Mouse (Mus musculus) ES-Bruce4 (cell line): ENCODE results near the gene Olfr630. TPM values are rescaled to one million over a fixed set of nuclear protein-coding genes. Genes with fewer than 3 reads are reported as not detected.
"Not testable (repeated sequence)": the region's sequence is repeated elsewhere in the genome, so short reads cannot be mapped to it uniquely, and the experiment has no call there.

Experiments
- H3K27ac ChIP-seq: 2 replicates; pipeline ENCODE4 v1.5.1; 2012; ENCODE audit warnings: low read length, inconsistent platforms; ENCODE audit not compliant: insufficient read depth
- H3K27me3 ChIP-seq: 2 replicates; pipeline ENCODE4 v1.6.1; 2012; ENCODE audit warnings: mild to moderate bottlenecking, low read length, inconsistent platforms; ENCODE audit not compliant: control insufficient read depth, poor library complexity, insufficient read depth, severe bottlenecking
- H3K36me3 ChIP-seq: 2 replicates; pipeline ENCODE4 v1.6.1; 2012; ENCODE audit warnings: inconsistent platforms, mild to moderate bottlenecking, low read length, moderate library complexity; ENCODE audit not compliant: control insufficient read depth, poor library complexity, insufficient read depth, severe bottlenecking
- H3K4me1 ChIP-seq: one replicate; pipeline ENCODE4 v1.8.1; 2011; ENCODE audit warnings: low read length; ENCODE audit not compliant: control insufficient read depth, insufficient read depth
- H3K4me3 ChIP-seq: 2 replicates; pipeline ENCODE4 v1.5.1; 2011; ENCODE audit warnings: low read depth, mild to moderate bottlenecking, low read length
- H3K9ac ChIP-seq: 2 replicates; pipeline ENCODE4 v1.6.1; 2012; ENCODE audit warnings: low read depth, mild to moderate bottlenecking, inconsistent platforms; ENCODE audit not compliant: poor library complexity, severe bottlenecking
- H3K9me3 ChIP-seq: replicated peaks from 2 replicates; pipeline ENCODE4 v1.6.1; 2012; ENCODE audit warnings: mild to moderate bottlenecking, low read length, inconsistent platforms; ENCODE audit not compliant: control insufficient read depth, poor library complexity, insufficient read depth, severe bottlenecking
- CTCF ChIP-seq: IDR thresholded peaks from one replicate; pipeline ENCODE4 v1.8.1; 2011; ENCODE audit warnings: low read depth, low read length
- EP300 ChIP-seq: IDR thresholded peaks from 2 replicates; pipeline ENCODE4 v1.6.1; 2011; ENCODE audit warnings: low read depth, low read length; ENCODE audit not compliant: insufficient read depth
- POLR2A ChIP-seq: IDR thresholded peaks from one replicate; pipeline ENCODE4 v1.8.1; 2011; ENCODE audit warnings: low read length; ENCODE audit not compliant: insufficient read depth
- polyA plus RNA-seq: library from polyadenylated mRNA; stranded (reverse); fragments of >200 nt; gene quantifications from 2 replicates; pipeline ENCODE4 v1.2.4, GENCODE M21; 2011; ENCODE audit warnings: low read depth; ENCODE audit not compliant: missing spikeins, insufficient read depth, insufficient read length

The Olfr630 gene
- polyA plus RNA-seq, 1 experiment: not detected

DNA sequence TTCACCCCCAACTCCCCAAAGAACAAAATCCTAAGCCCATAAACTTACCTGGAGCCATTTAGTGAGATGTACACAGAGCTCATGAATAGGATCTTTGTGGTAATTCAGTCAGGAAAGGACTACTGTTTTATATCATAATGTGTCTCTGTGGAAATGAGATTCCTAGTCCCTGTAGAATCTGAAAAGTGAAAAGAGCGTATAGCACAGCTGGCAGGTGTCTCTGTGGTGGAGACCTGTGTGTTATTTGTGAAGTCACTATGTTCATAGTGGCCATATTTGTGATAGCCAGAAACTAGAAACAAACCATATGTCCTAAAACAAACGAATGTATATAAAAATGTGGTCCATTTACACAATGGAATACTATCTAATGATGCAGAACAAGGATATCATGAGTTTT, 14.4 kb upstream of the Olfr630 start, which contains the start of gene Olfr69:
Gene Olfr69 (minus strand): TSS at position 101 of the 400 bp plus-strand sequence.
- TF ChIP-seq CTCF: no peak
- no peak for TF ChIP-seq EP300
- TF ChIP-seq POLR2A: no peak
- Histone ChIP-seq H3K4me3 (no peak within 1 kb of the TSS), H3K4me1 (no peaks in the 10 kb centered on the region), H3K27me3 (no peaks in the 10 kb centered on the region), H3K9ac (no peak within 1 kb of the TSS), H3K36me3 (no peaks in the 10 kb centered on the region), H3K9me3 (no peaks in the 10 kb centered on the region), H3K27ac (no peak within 1 kb of the TSS)

DNA sequence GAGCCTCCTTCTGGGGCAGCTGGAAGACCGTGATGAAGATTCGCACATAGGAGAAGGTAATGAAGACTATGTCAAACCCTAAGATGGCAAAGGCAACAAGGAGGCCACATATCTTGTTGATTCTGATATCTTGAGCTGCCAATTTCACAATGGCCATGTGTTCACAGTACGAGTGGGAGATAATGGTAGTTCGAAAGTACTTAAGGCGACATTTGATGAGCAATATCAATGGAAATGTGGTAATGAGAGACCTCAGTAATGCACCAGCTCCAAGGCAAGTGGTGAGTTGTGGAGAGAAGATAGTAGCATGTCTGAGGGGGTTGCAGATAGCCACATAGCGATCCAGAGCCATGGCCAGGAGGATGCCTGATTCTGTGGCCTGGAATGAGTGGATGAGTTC, 10.6 kb upstream of the Olfr630 start:
- not testable (repeated sequence) for H3K4me3 ChIP-seq, H3K27ac ChIP-seq, H3K27me3 ChIP-seq, H3K4me1 ChIP-seq, H3K9me3 ChIP-seq, H3K36me3 ChIP-seq, H3K9ac ChIP-seq

DNA sequence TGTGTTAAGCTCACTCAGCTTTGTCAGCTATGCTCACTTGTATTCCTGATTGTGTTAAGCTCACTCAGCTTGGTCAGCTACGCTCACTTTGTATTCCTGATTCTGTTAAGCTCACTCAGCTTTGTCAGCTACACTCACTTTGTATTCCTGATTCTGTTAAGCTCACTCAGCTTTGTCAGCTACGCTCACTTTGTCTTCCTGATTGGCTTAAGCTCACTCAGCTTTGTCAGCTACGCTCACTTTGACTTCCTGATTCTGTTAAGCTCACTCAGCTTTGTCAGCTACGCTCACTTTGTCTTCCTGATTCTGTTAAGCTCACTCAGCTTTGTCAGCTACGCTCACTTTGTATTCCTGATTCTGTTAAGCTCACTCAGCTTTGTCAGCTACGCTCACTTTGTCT, 5.1 kb upstream of the Olfr630 start:
- not testable (repeated sequence) for H3K9me3 ChIP-seq, H3K4me1 ChIP-seq, H3K27ac ChIP-seq, H3K36me3 ChIP-seq, H3K27me3 ChIP-seq, H3K9ac ChIP-seq, H3K4me3 ChIP-seq

DNA sequence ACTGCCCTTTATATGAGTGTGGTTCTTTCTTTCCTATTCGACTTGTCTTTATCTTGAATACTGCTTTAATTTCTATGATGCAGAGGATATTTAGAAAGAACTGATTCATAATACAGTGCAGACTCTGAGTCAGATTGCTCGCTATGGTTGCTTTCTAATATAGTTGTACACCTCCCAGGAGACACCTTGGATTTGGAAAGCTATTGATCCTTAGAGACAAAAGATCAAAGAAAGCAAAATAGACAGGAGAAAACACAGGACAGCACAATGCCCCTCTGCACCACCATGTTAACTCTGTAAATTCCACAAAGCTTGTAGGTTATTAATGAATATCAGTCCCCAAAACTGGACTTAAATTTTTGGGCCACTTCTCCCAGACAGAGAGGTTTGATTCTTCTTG, 12.3 kb downstream of the Olfr630 start, which contains the start of gene Olfr629:
Gene Olfr629 (minus strand): TSS at position 101 of the 400 bp plus-strand sequence.
- Histone ChIP-seq H3K27me3 (no peaks in the 10 kb centered on the region), H3K4me3 (no peak within 1 kb of the TSS), H3K9ac (no peak within 1 kb of the TSS), H3K27ac (no peak within 1 kb of the TSS), H3K36me3 (no peaks in the 10 kb centered on the region), H3K9me3 (no peaks in the 10 kb centered on the region), H3K4me1 (no peaks in the 10 kb centered on the region)
- TF ChIP-seq CTCF (no peak), EP300 (no peak), POLR2A (no peak)

DNA sequence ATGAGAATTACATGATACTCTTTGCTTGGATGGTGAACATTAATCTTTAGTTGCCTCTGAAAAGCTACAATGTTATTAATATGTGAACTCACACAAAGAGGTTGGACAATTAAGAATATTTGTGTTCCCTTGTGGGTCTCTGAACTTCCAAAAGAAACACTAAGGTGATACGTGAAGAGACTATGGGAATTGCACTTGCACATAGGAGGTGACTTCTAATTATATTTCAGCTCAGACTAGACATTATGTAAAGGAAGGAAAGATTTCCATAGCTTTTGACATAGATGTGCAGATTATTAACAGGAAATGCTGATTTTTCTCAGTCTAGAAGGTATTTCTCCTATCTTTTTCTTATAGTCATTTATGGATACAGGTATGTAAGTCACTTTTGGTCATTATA, 27.1 kb downstream of the Olfr630 start, which contains the start of gene Olfr628:
Gene Olfr628 (plus strand): TSS at position 301 of the 400 bp plus-strand sequence.
- TF ChIP-seq CTCF (no peak), EP300 (no peak), POLR2A (no peak)
- H3K9ac ChIP-seq: no peak within 1 kb of the TSS
- H3K36me3 ChIP-seq: no peaks in the 10 kb centered on the region
- no peak within 1 kb of the TSS for H3K4me3 ChIP-seq
- no peaks in the 10 kb centered on the region for H3K4me1 ChIP-seq
- H3K27me3 ChIP-seq: no peaks in the 10 kb centered on the region
- no peak within 1 kb of the TSS for H3K27ac ChIP-seq
- H3K9me3 ChIP-seq: no peaks in the 10 kb centered on the region

DNA sequence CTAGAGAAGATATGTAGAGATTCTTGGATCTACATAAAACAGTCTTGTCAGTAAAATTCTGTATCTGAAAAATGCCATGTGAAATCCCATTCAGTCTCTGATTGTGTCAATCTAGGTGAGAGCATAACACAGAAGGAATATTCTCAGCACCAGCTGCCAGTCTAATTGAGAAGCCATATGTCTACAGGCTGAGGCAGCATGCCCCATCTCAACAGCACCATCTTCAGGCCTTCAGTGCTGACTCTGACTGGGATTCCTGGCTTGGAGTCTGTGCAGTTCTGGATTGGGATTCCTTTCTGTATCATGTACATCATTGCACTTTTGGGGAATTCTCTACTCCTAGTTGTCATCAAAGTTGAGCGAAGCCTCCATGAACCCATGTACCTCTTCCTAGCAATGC, 40.7 kb downstream of the Olfr630 start:
- H3K36me3 ChIP-seq, H3K4me3 ChIP-seq, H3K4me1 ChIP-seq, H3K9me3 ChIP-seq, H3K27me3 ChIP-seq, H3K9ac ChIP-seq, H3K27ac ChIP-seq: not testable (repeated sequence)

DNA sequence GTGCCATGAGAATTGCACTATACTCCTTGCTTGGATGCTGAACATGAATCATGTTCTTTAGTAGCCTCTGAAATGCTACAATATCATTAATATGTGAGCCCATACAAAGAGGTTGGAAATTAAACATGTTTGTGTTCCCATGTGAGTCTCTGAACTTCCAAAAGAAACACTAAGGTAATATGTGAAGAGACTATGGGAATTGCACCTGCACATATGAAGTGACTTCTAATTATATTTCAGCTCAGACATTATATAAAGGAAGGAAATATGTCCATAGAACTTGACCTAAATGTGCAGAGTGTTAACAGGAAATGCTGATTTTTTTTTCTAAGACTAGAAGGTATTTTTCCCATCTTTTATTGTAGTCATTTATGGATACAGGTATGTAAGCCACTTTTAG, 42.8 kb downstream of the Olfr630 start, which contains the start of gene Olfr243:
Gene Olfr243 (plus strand): TSS at position 301 of the 400 bp plus-strand sequence.
- no peaks in the 10 kb centered on the region for H3K9me3 ChIP-seq
- H3K27me3 ChIP-seq: no peaks in the 10 kb centered on the region
- H3K4me3 ChIP-seq: no peak within 1 kb of the TSS
- H3K27ac ChIP-seq: no peak within 1 kb of the TSS
- TF ChIP-seq CTCF (no peak), EP300 (no peak), POLR2A (no peak)
- H3K36me3 ChIP-seq: no peaks in the 10 kb centered on the region
- H3K4me1 ChIP-seq: no peaks in the 10 kb centered on the region
- no peak within 1 kb of the TSS for H3K9ac ChIP-seq
